Mouse (Mus musculus) layer of hippocampus, adult 9-11 months (tissue): ENCODE results near the gene Mfn2.
"Not testable (repeated sequence)": the region's sequence is repeated elsewhere in the genome, so short reads cannot be mapped to it uniquely, and the experiment has no call there.

ENCODE experiments used
- DNase-seq: peaks from one replicate; pipeline ENCODE4 v3.0.0; 2022

Gene Mfn2

DNA sequence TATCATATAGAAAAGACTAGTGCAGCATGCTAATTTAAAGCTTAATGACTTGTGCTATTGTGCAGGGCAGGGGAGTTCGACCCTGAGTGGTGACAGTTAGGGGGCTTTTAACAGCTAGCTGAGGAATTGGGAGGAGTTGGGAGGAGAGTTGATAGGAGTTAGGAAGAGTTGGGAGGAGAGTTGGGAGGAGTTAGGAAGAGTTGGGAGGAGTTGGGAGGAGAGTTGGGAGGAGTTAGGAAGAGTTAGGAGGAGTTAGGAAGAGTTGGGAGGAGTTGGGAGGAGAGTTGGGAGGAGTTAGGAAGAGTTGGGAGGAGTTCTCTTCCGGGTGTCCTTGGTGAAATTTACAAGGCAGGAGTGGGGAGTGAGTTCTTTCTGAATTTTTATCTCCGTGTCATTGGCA lies 37.7 kb downstream of the Mfn2 start:
- not testable (repeated sequence) for DNase-seq

DNA sequence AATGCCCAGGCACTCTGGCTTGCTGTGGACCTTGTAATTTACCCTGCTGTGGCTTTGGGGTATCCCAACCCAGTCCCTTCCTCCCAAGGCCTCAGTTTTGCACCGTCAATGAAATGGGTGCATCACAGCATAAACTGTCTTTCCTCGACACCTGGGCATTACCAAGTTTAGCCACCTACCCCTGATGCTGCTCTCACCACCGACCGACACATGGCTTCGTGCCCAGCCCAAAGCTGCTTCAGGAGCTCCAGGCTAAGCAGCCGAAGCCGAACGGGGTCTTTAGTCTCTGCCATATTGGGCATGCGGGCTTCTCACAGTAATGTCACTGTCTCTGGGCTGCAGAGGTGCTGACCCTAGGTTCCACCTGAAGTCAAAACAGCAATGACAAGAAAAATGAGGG lies 38.4 kb downstream of the Mfn2 start:
- no peak for DNase-seq

DNA sequence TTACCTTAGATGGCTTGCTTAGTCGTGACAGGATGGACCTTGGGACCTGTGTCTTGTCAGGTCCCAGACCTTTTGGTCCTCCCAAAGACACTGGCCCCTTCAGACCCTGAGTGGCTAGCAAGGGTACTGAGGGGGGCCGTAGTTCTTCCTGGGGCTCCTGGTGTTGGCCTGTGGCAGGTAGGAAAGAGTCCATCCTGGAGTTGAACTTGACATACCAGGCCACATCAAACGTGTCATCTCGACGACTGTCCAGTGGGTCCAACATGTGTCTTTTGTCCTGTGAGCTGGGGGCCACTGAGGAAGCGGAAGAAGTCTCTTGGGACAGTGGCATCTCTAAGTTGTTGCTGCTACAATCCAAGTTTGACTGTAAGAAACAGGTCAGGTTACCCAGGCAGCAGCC lies 38.9 kb downstream of the Mfn2 start:
- DNase-seq: no peak

DNA sequence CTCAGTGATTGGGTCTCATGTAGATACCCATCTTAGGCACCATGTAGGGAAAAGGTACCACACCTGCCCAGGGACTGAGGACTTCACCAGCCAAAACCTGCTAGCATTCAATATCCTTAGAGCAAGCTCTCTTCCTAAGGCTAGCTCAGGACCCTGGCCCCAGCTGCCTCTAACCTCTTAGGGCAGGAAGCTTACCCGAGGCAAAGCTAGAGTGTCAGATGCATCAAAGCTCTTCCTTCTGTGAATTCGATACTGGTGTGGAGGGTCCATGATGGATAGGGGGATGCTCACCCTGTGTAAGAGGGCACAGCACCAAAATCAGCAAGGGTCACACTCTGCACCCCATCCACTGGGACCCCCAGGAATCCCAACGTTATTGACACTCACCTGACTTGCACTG lies 42.5 kb downstream of the Mfn2 start:
- DNase-seq: no peak

DNA sequence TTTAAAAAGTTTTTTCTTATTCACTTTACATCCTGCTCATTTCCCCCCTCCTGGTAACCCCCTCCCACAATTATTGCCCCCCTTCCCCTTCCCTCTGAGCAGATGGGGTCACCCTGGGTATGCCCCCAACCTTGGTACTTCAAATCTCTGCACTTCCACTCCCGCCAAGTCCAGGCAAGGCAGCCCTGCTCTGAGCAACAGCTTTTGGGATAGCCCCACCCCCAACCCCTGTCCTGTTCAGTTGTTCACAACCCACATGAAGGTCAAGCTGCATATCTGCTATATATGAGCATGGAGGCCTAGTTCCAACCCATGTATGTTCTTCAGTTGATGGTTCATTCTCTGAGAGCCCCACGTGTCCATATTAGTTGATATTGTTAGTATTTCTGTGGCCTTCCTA lies 53.7 kb downstream of the Mfn2 start:
- no peak for DNase-seq

DNA sequence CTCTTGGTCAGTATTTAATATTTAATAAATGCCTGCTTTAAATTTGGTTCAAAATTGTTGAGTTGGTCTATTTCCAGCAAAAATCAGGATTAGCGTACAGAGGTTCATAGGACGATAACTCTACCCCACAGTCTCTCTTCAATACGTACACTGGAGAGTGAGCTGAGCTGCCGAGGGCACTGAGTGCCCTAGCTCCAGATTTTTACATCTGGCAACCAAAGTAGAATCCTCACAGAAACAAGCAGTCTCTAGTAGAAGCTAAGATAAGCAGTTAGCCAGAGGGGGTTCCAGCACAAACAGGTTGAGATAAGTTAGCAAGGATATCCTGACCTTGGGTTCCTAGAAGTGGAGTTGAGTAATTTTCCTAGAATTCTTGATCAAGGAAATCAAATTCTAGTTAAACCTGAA lies 55.9 kb downstream of the Mfn2 start:
- no peak for DNase-seq

DNA sequence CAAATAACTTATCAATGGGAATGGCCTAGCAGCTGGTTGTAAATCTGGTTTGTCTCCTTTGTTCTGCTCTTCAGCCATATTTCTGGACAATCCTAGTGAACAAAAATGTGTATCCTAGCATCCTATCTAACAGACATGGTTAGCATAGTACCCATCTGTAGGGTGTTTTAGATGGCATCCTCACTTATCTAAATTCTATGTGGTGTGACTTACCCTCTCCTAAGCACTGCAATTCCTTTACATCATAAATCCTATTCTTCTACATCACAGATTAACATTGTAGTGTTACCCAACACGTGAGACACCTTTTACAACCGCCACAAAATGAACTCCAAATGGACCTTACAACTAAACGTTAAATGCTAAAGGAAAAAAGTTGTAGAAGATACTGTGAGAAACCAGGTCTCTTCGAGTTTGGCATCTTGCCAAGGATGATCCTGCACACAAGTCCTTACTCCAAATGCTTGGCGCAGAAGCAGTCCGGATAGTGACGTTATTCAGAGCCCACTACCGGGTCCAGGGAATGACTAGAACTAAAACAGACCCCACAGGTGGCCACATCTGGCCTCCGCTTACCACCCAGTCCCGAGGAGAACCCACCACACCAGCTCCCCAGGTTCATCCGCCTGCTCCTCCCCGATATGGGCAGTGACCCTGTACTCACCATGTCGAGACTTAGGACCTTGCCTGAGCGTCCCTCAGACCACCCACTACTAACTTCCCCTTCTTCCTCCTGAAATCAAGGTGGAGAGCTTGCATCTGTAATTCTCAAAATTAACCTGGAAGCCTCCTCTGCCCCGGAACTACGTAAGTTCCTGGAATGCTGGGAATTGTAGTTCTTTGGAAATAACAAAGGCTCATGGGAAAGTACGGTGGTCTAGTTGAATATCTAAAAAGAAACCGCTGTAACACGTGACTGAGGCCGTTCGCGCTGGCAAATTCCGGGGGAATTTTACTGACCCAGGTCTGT lies 56.6 kb downstream of the Mfn2 start, which contains the start of gene Zfp933:
Gene Zfp933, minus strand, starts transcription at position 753 of the 970 bp plus-strand sequence.
- peak; percentile 88 for DNase-seq

DNA sequence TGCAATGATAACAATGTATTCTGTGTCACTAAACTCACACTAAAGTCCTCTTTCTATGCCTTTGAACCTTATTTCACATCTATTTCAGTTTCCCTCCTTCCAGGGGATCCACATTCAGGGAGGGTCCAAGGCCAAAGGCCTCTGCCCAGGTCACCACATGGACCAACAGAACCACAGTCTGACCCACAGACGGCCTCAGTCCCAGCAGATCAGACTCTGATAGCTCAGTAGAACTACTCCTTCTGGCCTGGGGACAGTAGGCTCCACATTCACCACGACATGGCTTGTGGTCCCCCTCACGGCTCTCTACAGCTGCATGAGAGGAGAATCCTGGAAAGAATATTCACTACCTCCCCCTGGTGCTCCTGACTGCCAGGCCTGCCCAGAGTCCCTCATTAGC lies 61.6 kb downstream of the Mfn2 start:
- no peak for DNase-seq

DNA sequence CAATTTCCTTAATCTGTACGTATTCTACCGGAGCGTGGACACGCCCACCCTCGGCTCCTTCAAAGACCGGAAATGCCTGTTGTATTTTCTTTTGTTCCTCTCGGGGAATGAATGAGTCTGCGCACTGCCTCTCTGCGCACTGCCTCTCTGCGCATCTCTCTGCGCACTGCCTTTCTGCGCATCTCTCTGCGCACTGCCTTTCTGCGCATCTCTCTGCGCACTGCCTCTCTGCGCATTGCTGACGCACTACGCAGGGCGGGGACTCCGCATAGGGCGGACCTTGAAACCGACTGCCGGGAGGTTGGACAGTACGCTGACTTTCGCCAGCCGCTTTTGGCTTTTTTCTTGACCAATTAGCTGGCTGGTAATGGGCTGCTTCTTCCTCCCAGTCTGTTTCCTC lies 65.2 kb downstream of the Mfn2 start:
- DNase-seq: peak; percentile 27

DNA sequence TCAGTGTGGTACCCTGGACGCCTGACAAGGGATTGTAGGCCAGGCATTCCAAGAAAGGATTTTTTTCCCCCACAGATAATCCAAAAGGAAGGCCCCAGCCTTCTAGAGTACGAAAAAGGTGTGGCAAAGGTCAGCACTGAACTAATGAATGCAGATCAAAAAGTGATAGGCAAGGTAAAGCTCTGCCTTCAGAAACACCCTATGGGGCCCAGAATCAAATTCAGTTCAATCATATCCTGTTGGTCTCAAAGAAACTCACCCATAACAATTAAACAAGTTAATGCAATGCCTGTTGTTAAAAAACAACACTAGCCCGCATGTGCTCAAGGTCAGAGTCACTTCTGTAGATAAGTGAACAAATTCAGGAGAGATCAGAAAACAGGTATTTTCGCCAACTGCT lies 80.1 kb downstream of the Mfn2 start:
- DNase-seq: no peak
